Mouse (Mus musculus): Measurements from ENCODE around the gene Podn. TPM values are rescaled to one million over a fixed set of nuclear protein-coding genes. Genes with fewer than 3 reads are reported as not detected.

Podn gene
- polyA plus RNA-seq, 1 experiment from 2014 or later, result 0.75 TPM

DNA sequence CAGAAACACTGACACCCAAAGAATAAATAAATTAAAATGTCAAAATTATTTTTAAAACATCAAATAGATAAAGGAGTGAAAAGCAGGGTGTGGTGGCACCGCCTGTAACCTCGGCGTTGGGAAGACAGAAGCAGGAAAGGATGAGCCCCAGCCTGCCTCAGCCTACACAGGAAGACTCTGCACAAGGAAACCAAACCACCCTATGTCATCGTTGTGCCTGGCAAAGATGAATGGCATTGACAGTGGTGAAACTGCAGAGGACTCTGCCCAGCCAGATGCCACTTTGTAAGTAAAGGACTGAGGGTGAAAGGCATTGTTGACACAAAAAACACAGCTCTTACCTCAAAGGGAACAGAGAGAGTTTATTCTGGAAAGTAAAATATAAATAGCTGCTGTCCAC lies 30.0 kb upstream of the Podn start:
- H3K4me3 ChIP-seq (ENCODE audit: low read depth, low read length), result no peak overlapping the region
- H3K27ac ChIP-seq (ENCODE audit: low read depth, low read length), result no peak overlapping the region
- no peak overlapping the region for H3K4me2 ChIP-seq (ENCODE audit: low read depth, low read length)
- no peak for ATAC-seq (ENCODE audit: low read depth)
- no peaks in the 10 kb centered on the region for H3K27me3 ChIP-seq (ENCODE audit: control insufficient read depth, insufficient read depth, low read length)
- no peaks in the 10 kb centered on the region for H3K36me3 ChIP-seq (ENCODE audit: control insufficient read depth, insufficient read depth, low read length)
- H3K9me3 ChIP-seq (ENCODE audit: control insufficient read depth, low read length), result no peaks in the 10 kb centered on the region
- WGBS, result 93% methylated on average over 4 of the region's 4 CpGs
- no peaks in the 10 kb centered on the region for H3K4me1 ChIP-seq (ENCODE audit: control insufficient read depth, insufficient read depth, low read length)
- H3K9ac ChIP-seq (replicated peaks; ENCODE audit: low read depth, low read length), result no peak overlapping the region

DNA sequence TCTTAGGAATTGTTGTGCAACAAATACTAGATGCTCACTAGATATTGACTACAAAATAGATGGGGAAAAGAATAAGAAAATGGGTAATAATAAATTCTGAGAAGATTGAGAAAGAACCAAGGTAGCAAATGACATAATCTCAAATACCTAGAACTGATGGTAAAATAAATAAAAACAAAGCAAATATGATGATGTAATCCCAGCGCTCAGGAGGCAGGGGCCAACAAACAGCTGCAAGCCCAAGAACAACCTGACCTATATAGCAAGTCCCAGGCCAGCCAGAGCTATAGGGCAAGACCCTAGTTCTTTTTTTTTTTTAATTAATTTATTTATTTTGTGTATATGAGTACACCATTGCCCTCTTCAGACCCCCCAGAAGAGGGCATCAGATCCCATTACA lies 27.9 kb upstream of the Podn start:
- no peaks in the 10 kb centered on the region for H3K36me3 ChIP-seq (ENCODE audit: control insufficient read depth, insufficient read depth, low read length)
- no peaks in the 10 kb centered on the region for H3K4me1 ChIP-seq (ENCODE audit: control insufficient read depth, insufficient read depth, low read length)
- no peak overlapping the region for H3K27ac ChIP-seq (ENCODE audit: low read depth, low read length)
- WGBS, result 90% methylated on average over 1 of the region's 1 CpGs
- H3K9ac ChIP-seq (replicated peaks; ENCODE audit: low read depth, low read length), result no peak overlapping the region
- H3K4me3 ChIP-seq (ENCODE audit: low read depth, low read length), result no peak overlapping the region
- H3K9me3 ChIP-seq (ENCODE audit: control insufficient read depth, low read length), result no peaks in the 10 kb centered on the region
- no peak overlapping the region for H3K4me2 ChIP-seq (ENCODE audit: low read depth, low read length)
- no peaks in the 10 kb centered on the region for H3K27me3 ChIP-seq (ENCODE audit: control insufficient read depth, insufficient read depth, low read length)
- ATAC-seq (ENCODE audit: low read depth), result no peak

DNA sequence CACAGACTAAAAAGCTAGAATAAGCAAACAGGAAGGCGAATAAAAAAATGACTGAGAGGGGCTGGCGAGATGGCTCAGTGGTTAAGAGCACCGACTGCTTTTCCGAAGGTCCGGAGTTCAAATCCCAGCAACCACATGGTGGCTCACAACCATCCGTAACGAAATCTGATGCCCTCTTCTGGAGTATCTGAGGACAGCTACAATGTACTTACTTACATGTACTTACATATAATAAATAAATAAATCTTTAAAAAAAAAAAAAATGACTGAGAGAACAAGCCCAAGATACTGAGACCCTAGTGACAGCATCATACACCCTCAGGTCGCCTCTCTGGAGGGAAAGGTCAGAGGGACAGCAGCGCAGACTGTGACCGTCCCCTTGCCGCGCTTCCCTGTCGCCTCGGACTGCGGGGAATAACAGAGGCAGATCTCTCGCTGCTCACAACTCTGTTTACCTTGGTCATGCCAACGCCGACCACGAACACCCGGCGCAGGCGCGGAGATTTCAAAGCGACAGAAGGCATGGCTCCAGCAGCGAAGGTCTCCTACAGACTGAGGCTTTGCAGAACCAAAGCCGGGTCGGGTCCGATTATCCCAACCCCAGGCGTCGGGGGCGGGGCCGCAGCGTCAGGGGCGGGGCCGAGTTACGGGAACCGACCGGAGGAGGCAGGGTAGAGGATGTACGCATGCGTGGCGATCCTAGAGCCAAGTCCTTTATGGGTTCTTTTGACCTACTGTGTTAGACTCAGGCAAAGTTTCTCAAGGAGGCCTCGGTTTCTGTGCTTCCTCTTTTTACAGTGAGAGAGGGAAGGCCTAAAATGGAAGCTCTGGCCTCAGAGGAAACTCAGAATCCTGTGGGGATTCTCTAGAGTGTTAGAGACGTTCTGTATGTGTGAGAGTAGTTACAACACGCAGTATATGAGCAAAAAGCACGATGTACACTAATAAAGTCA lies 22.0 kb upstream of the Podn start:
- Histone ChIP-seq H3K27ac (ENCODE audit: low read depth, low read length) (peak overlapping the region; percentile 55; the same call in 1 of the 2 replicates), H3K4me1 (ENCODE audit: control insufficient read depth, insufficient read depth, low read length) (no peaks in the 10 kb centered on the region), H3K27me3 (ENCODE audit: control insufficient read depth, insufficient read depth, low read length) (no peaks in the 10 kb centered on the region), H3K36me3 (ENCODE audit: control insufficient read depth, insufficient read depth, low read length) (no peaks in the 10 kb centered on the region), H3K9ac (replicated peaks; ENCODE audit: low read depth, low read length) (peak overlapping the region; percentile 56), H3K9me3 (ENCODE audit: control insufficient read depth, low read length) (no peaks in the 10 kb centered on the region), H3K4me3 (ENCODE audit: low read depth, low read length) (peak overlapping the region; percentile 52), H3K4me2 (ENCODE audit: low read depth, low read length) (peak overlapping the region; percentile 49)
- WGBS, result 12% methylated on average over 43 of the region's 45 CpGs
- ATAC-seq (ENCODE audit: low read depth), result peak; percentile 94

DNA sequence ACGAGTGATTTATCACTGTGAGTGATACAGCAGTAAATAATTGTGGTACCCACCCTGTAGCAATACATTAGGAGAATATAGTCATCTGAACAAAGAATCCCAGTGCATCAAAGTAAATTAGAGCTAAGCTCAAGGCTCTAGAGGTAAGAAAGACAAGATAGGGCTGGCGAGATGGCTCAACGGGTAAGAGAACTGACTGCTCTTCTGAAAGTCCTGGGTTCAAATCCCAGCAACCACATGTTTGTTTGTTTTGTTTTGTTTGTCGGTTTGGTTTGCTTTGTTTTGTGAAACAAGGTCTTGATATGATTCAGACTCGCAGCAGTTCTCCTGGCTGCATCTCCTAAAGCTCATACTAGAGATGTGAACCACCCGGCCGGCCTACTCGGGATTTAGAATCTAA lies 21.2 kb upstream of the Podn start:
- H3K4me2 ChIP-seq (ENCODE audit: low read depth, low read length), result no peak overlapping the region
- no peaks in the 10 kb centered on the region for H3K27me3 ChIP-seq (ENCODE audit: control insufficient read depth, insufficient read depth, low read length)
- no peaks in the 10 kb centered on the region for H3K36me3 ChIP-seq (ENCODE audit: control insufficient read depth, insufficient read depth, low read length)
- WGBS, result 92% methylated on average over 8 of the region's 8 CpGs
- H3K27ac ChIP-seq (ENCODE audit: low read depth, low read length), result no peak overlapping the region
- no peaks in the 10 kb centered on the region for H3K4me1 ChIP-seq (ENCODE audit: control insufficient read depth, insufficient read depth, low read length)
- H3K9me3 ChIP-seq (ENCODE audit: control insufficient read depth, low read length), result no peaks in the 10 kb centered on the region
- no peak overlapping the region for H3K9ac ChIP-seq (replicated peaks; ENCODE audit: low read depth, low read length)
- no peak overlapping the region for H3K4me3 ChIP-seq (ENCODE audit: low read depth, low read length)
- no peak for ATAC-seq (ENCODE audit: low read depth)

DNA sequence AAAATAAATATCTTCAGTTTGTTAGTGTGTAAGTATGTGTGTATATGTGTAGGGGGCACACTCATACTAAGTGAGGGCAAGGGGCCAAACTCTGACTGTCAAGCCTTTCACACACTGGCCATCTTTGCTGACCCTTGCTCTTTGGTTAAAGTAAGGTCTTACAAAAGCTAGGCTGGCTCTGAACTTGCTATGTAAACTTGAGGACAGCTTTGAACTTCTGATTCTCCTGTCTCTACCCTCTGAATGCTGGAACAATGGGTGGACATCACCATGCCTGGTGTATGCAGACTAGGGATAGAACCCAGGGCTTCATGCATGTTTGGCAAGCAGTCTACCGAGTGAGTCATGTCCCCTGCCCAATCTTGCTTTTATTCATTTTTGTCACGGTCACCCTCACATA lies 20.2 kb upstream of the Podn start:
- Histone ChIP-seq H3K9ac (replicated peaks; ENCODE audit: low read depth, low read length) (no peak overlapping the region), H3K9me3 (ENCODE audit: control insufficient read depth, low read length) (no peaks in the 10 kb centered on the region), H3K4me1 (ENCODE audit: control insufficient read depth, insufficient read depth, low read length) (no peaks in the 10 kb centered on the region), H3K4me3 (ENCODE audit: low read depth, low read length) (no peak overlapping the region), H3K4me2 (ENCODE audit: low read depth, low read length) (no peak overlapping the region), H3K27me3 (ENCODE audit: control insufficient read depth, insufficient read depth, low read length) (no peaks in the 10 kb centered on the region), H3K27ac (ENCODE audit: low read depth, low read length) (no peak overlapping the region), H3K36me3 (ENCODE audit: control insufficient read depth, insufficient read depth, low read length) (no peaks in the 10 kb centered on the region)
- 88% methylated on average over 2 of the region's 2 CpGs for WGBS
- ATAC-seq (ENCODE audit: low read depth), result no peak

DNA sequence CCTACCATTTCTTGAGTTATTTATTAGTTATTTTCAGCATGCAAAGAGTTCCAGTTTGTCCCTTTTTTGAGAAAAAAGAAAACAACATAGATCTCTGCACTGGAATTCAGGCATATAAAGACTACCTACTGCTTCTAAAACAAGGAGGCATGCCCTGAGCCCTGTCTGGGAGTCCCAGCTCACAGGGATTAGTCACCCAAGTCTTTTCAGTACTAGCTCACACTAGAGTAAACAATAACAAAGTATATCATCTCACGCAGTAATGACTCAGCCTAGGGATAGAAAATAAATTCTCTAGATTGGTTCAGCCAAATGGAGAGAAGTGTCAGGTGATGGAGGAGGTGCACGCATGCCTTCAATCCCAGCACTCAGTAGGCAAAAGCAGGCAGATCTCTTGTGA lies 14.5 kb upstream of the Podn start:
- no peaks in the 10 kb centered on the region for H3K27me3 ChIP-seq (ENCODE audit: control insufficient read depth, insufficient read depth, low read length)
- H3K9ac ChIP-seq (replicated peaks; ENCODE audit: low read depth, low read length), result no peak overlapping the region
- H3K36me3 ChIP-seq (ENCODE audit: control insufficient read depth, insufficient read depth, low read length), result no peaks in the 10 kb centered on the region
- no peaks in the 10 kb centered on the region for H3K9me3 ChIP-seq (ENCODE audit: control insufficient read depth, low read length)
- H3K27ac ChIP-seq (ENCODE audit: low read depth, low read length), result no peak overlapping the region
- no peak overlapping the region for H3K4me2 ChIP-seq (ENCODE audit: low read depth, low read length)
- 87% methylated on average over 2 of the region's 2 CpGs for WGBS
- H3K4me3 ChIP-seq (ENCODE audit: low read depth, low read length), result no peak overlapping the region
- H3K4me1 ChIP-seq (ENCODE audit: control insufficient read depth, insufficient read depth, low read length), result no peaks in the 10 kb centered on the region
- no peak for ATAC-seq (ENCODE audit: low read depth)

DNA sequence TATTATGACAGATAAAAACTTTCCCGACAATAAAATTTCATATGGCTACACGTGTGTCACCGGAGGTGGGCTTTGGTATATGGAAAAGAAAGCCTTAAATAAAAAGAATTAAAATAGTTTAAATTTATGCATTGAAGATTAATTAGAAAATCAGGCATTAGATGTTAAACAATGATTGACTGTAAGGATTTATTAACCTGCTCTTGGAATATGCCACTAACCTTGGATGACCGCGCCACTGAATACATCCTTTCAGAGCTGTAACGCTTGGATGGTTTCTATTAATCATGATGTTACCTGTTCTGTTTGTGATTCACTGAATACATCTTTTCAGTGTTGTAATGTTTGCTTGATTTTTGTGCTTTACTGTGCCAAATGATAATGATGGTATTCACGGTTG lies 13.5 kb upstream of the Podn start:
- WGBS, result 95% methylated on average over 7 of the region's 7 CpGs
- Histone ChIP-seq H3K27me3 (ENCODE audit: control insufficient read depth, insufficient read depth, low read length) (no peaks in the 10 kb centered on the region), H3K9me3 (ENCODE audit: control insufficient read depth, low read length) (no peaks in the 10 kb centered on the region), H3K27ac (ENCODE audit: low read depth, low read length) (no peak overlapping the region), H3K4me3 (ENCODE audit: low read depth, low read length) (no peak overlapping the region), H3K36me3 (ENCODE audit: control insufficient read depth, insufficient read depth, low read length) (no peaks in the 10 kb centered on the region), H3K9ac (replicated peaks; ENCODE audit: low read depth, low read length) (no peak overlapping the region), H3K4me1 (ENCODE audit: control insufficient read depth, insufficient read depth, low read length) (no peaks in the 10 kb centered on the region), H3K4me2 (ENCODE audit: low read depth, low read length) (no peak overlapping the region)
- ATAC-seq (ENCODE audit: low read depth), result no peak

DNA sequence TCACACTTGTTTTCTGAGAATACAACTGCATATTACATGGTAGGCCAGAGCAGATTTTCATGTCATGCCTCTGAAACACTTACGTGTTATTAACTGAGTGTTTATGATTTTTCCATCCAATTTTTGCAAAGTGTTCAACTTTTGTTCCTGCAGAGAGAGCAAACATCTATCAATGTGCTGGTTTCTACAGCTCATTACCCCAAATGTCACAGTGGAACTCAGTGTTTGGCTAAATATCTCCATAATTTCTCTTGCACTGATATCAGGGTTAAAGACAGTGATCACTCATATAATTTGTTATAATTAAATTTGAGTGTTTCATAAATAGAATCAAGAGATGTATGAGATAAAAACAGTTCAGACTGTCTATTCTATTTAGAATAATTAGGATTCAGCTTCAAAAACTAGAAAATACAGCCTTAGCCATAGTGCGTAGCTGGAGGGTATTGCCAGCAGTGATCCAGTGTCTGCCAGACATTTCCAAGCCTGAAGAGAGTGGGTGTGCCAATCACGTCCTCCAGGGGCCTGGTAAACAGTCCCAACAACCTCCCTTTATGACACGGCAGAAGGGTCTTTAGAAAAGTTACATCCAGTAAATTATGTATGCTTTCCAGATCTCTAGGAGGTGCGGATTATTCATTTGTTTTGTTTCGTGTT lies 3.4 kb downstream of the Podn start:
- no peak overlapping the region for H3K4me3 ChIP-seq (ENCODE audit: low read depth, low read length)
- no peak overlapping the region for H3K9ac ChIP-seq (replicated peaks; ENCODE audit: low read depth, low read length)
- H3K4me1 ChIP-seq (ENCODE audit: control insufficient read depth, insufficient read depth, low read length), result no peaks in the 10 kb centered on the region
- no peak for ATAC-seq (ENCODE audit: low read depth)
- H3K27me3 ChIP-seq (ENCODE audit: control insufficient read depth, insufficient read depth, low read length), result no peaks in the 10 kb centered on the region
- H3K4me2 ChIP-seq (ENCODE audit: low read depth, low read length), result no peak overlapping the region
- no peaks in the 10 kb centered on the region for H3K9me3 ChIP-seq (ENCODE audit: control insufficient read depth, low read length)
- no peaks in the 10 kb centered on the region for H3K36me3 ChIP-seq (ENCODE audit: control insufficient read depth, insufficient read depth, low read length)
- no peak overlapping the region for H3K27ac ChIP-seq (ENCODE audit: low read depth, low read length)
- 83% methylated on average over 6 of the region's 6 CpGs for WGBS

DNA sequence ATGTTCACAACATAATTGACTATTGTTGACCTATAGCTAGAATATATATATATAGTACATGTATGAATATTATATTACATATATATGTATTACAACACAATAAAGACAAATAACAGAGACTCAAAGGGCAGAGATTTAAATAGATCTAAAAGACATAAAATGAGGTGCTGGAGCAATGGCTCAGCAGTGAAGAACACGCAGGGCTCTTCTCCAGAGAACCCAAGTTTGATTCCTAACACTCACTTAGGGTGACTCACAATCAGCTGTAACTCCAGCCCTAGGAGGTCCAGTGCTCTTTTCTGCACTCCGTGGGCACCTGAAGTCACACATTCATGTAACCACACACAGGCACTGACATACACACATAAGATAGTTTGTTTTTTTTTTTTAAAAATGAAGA lies 12.3 kb downstream of the Podn start:
- no peak overlapping the region for H3K4me3 ChIP-seq (ENCODE audit: low read depth, low read length)
- WGBS, result 92% methylated on average over 2 of the region's 2 CpGs
- no peaks in the 10 kb centered on the region for H3K9me3 ChIP-seq (ENCODE audit: control insufficient read depth, low read length)
- H3K27me3 ChIP-seq (ENCODE audit: control insufficient read depth, insufficient read depth, low read length), result no peaks in the 10 kb centered on the region
- H3K9ac ChIP-seq (replicated peaks; ENCODE audit: low read depth, low read length), result no peak overlapping the region
- H3K27ac ChIP-seq (ENCODE audit: low read depth, low read length), result no peak overlapping the region
- no peak overlapping the region for H3K4me2 ChIP-seq (ENCODE audit: low read depth, low read length)
- ATAC-seq (ENCODE audit: low read depth), result no peak
- H3K36me3 ChIP-seq (ENCODE audit: control insufficient read depth, insufficient read depth, low read length), result no peaks in the 10 kb centered on the region
- no peaks in the 10 kb centered on the region for H3K4me1 ChIP-seq (ENCODE audit: control insufficient read depth, insufficient read depth, low read length)

All from neural tube, embryonic 14.5 days (tissue).